In the genomic region with DNA sequence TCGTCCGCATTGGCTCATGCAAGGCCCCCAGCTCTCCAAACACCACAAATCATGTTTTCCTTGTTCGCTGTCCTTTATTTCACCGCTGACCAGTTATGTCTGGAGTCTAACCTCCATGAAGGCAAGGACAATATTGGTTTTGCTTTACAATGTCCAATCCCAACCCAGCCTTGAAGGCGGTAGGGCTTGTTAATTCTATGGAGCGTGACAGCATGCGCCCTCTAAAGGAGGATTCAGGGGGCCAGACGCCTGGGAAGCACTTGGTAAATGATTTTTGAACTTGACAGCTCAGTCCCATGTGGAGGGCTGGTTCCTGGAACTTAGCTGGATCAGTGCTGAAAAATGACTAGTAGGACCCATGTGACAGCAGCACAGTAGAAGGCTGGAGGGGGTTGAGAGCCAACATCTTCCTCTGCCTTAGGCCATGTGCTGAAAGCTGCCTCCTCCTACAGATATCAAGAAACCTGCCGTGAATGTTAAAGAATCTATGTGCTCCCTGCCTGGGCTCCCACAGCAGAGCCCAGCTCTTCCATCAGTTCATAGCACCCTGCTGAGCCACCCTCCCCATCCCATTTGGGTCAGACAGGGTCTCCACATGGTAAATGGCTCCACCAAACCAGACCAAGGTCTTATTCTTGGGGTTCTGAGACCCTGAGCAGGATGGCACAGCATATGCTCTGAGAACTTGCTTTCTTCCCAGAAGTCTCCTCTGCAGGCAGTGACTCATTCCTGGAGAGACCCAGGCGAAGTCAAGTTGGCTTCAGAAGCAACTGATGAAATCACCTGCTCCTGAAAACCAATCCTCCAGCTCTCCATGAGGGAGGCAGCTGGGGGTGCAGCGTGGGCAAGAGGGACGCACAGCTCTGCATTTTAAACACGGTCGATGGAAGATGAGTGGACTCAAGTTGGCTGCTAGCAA, we compare ENCODE assay signal across 23 mouse cellular contexts.
DNase-seq lines count a peak whose midpoint lies in the region; ATAC-seq and TF ChIP-seq lines count a peak whose summit lies in the region.
"Had no signal": no experiment of that assay in that cellular context is flagged by ENCODE, and none has a peak within 500 bp of the region (broad histone marks: within the 10 kb centered on the region; RNA-seq: fewer than 3 reads in every experiment).

No protein-coding gene starts in this region.

- TF ChIP-seq POLR2A in CH12.LX (IDR thresholded peaks at IDR 0.05; ENCODE audit: low read depth, low read length) = no peak

- no peak for ATAC-seq in intestine, embryonic 14.5 days (replicated peaks; ENCODE audit: low FRiP score, low TSS enrichment, low read depth)
- no peak for ATAC-seq in intestine, embryonic 16.5 days
- no peak for ATAC-seq in hindbrain, embryonic 11.5 days (ENCODE audit: low FRiP score)
- ATAC-seq: forebrain, embryonic 16.5 days; intestine, postnatal 0 days had no signal

- TF ChIP-seq RAD21 in CH12.LX (IDR thresholded peaks at IDR 0.05; ENCODE audit: low read depth, low read length) = no peak

- H3K9me3 ChIP-seq in intestine, embryonic 14.5 days (ENCODE audit: control insufficient read depth, low read length) = no peaks in the 10 kb centered on the region
- H3K9me3 ChIP-seq in intestine, embryonic 16.5 days (ENCODE audit: control insufficient read depth, low read length) = no peaks in the 10 kb centered on the region
- H3K9me3 ChIP-seq in CH12.LX (replicated peaks; ENCODE audit: low read length) = no peaks in the 10 kb centered on the region
- H3K9me3 ChIP-seq in hindbrain, embryonic 11.5 days (ENCODE audit: control insufficient read depth, low read length) = no peaks in the 10 kb centered on the region
- H3K9me3 ChIP-seq: hindbrain, embryonic 15.5 days; limb, embryonic 15.5 days; liver, embryonic 15.5 days had no signal

- H3K27ac ChIP-seq in intestine, embryonic 14.5 days (ENCODE audit: low read depth) = no peak overlapping the region
- H3K27ac ChIP-seq in intestine, embryonic 16.5 days (ENCODE audit: low read length) = no peak overlapping the region
- no peak overlapping the region for H3K27ac ChIP-seq in CH12.LX (ENCODE audit: insufficient read depth, low read depth)
- H3K27ac ChIP-seq in hindbrain, embryonic 11.5 days (ENCODE audit: low read depth, low read length) = no peak overlapping the region
- H3K27ac ChIP-seq: hindbrain, embryonic 15.5 days; limb, embryonic 15.5 days; liver, embryonic 15.5 days; macrophage; stomach, postnatal 0 days had no signal

- no peak overlapping the region for H3K9ac ChIP-seq in intestine, embryonic 14.5 days (ENCODE audit: low read length)
- no peak overlapping the region for H3K9ac ChIP-seq in intestine, embryonic 16.5 days (ENCODE audit: low read depth, low read length)
- H3K9ac ChIP-seq in CH12.LX (ENCODE audit: insufficient read depth, low read depth) = no peak overlapping the region
- H3K9ac ChIP-seq in hindbrain, embryonic 11.5 days (ENCODE audit: low read depth, low read length) = no peak overlapping the region
- H3K9ac ChIP-seq: hindbrain, embryonic 15.5 days; limb, embryonic 15.5 days; liver, embryonic 15.5 days had no signal

- no peaks in the 10 kb centered on the region for H3K79me2 ChIP-seq in CH12.LX (replicated peaks; ENCODE audit: control insufficient read depth, extremely low read depth, insufficient read depth, poor library complexity, severe bottlenecking)

- in situ Hi-C loops in CH12.LX (cut with MboI; ENCODE audit: low pct_ligation_motif_present, low pct_unique_long_range_greater_than_20kb, low sequenced_read_pairs) = no loop called here

- H3K4me3 ChIP-seq in intestine, embryonic 14.5 days (ENCODE audit: low read depth, low read length) = no peak overlapping the region
- H3K4me3 ChIP-seq in intestine, embryonic 16.5 days (ENCODE audit: low read length) = no peak overlapping the region
- H3K4me3 ChIP-seq in CH12.LX (replicated peaks in 1 of 3; ENCODE audit: low read depth in 2 of 3, low read length in 2 of 3, poor library complexity in 1 of 3) = no peak overlapping the region
- H3K4me3 ChIP-seq in hindbrain, embryonic 11.5 days (ENCODE audit: low read depth, low read length) = no peak overlapping the region
- H3K4me3 ChIP-seq: hindbrain, embryonic 15.5 days; limb, embryonic 15.5 days; liver, embryonic 15.5 days had no signal

- no peaks in the 10 kb centered on the region for H3K27me3 ChIP-seq in intestine, embryonic 14.5 days (replicated peaks; ENCODE audit: control insufficient read depth, insufficient read depth, low read length)
- no peaks in the 10 kb centered on the region for H3K27me3 ChIP-seq in intestine, embryonic 16.5 days (replicated peaks; ENCODE audit: control insufficient read depth, insufficient read depth, low read length)
- H3K27me3 ChIP-seq in CH12.LX (replicated peaks) = peaks cover 10% of the 10 kb centered on the region
- H3K27me3 ChIP-seq in hindbrain, embryonic 11.5 days (ENCODE audit: control insufficient read depth, insufficient read depth, low read length) = no peaks in the 10 kb centered on the region
- H3K27me3 ChIP-seq: hindbrain, embryonic 15.5 days; limb, embryonic 15.5 days; liver, embryonic 15.5 days had no signal

- dilution Hi-C loops in CH12.LX (cut with MboI; ENCODE audit: extremely low pct_ligation_motif_present, extremely low pct_unique_long_range_greater_than_20kb, low sequenced_read_pairs) = no loop called here

- H3K4me1 ChIP-seq in intestine, embryonic 14.5 days (replicated peaks; ENCODE audit: control insufficient read depth, insufficient read depth, low read length) = no peaks in the 10 kb centered on the region
- H3K4me1 ChIP-seq in intestine, embryonic 16.5 days (ENCODE audit: control insufficient read depth, insufficient read depth, low read length) = no peaks in the 10 kb centered on the region
- H3K4me1 ChIP-seq in CH12.LX (ENCODE audit: control insufficient read depth in 1 of 2, insufficient read depth in 2 of 2) = peaks cover 9 to 14% of the 10 kb centered on the region in 2 experiments
- no peaks in the 10 kb centered on the region for H3K4me1 ChIP-seq in hindbrain, embryonic 11.5 days (replicated peaks; ENCODE audit: control insufficient read depth, insufficient read depth, low read length)
- H3K4me1 ChIP-seq: hindbrain, embryonic 15.5 days; limb, embryonic 15.5 days; liver, embryonic 15.5 days had no signal

- no peak overlapping the region for H3K4me2 ChIP-seq in intestine, embryonic 14.5 days (ENCODE audit: low read length)
- no peak overlapping the region for H3K4me2 ChIP-seq in intestine, embryonic 16.5 days (ENCODE audit: low read depth, low read length)
- H3K4me2 ChIP-seq in CH12.LX (ENCODE audit: insufficient read depth, low read depth, poor library complexity, severe bottlenecking) = 0 out of 2 replicates have a peak overlapping the region, but pooled peaks have one; percentile 18
- no peak overlapping the region for H3K4me2 ChIP-seq in hindbrain, embryonic 11.5 days (replicated peaks; ENCODE audit: low read depth, low read length)
- H3K4me2 ChIP-seq: hindbrain, embryonic 15.5 days; limb, embryonic 15.5 days; liver, embryonic 15.5 days; midbrain, embryonic 11.5 days had no signal

- DNase-seq in intestine, embryonic 14.5 days (ENCODE audit: low spot score) = peak; percentile 38
- DNase-seq in layer of hippocampus, adult 9-11 months = peak; percentile 14
- no peak for DNase-seq in layer of hippocampus, adult 11-12 months (ENCODE audit: low spot score)
- peak; percentile 50 for DNase-seq in CH12.LX (ENCODE audit: extremely low read depth)
- DNase-seq in mesoderm, embryonic 11.5 days (ENCODE audit: low read depth, low spot score) = peak; percentile 30
- no peak for DNase-seq in hindbrain, embryonic 11.5 days (ENCODE audit: low spot score)
- no peak for DNase-seq in cerebellum, adult 9-10 months
- DNase-seq: adrenal gland, adult 2 months; B cell, adult 2 months; cerebellum, postnatal 25 days; embryo, embryonic 11 days; gastrocnemius, postnatal 10 days; heart, postnatal 36 days; retina, postnatal 1 day had no signal

- TF ChIP-seq CTCF in CH12.LX (conservative IDR thresholded peaks at IDR 0.05 in 1 of 2, IDR thresholded peaks at IDR 0.05 in 1 of 2; ENCODE audit: low read depth in 2 of 2, low read length in 2 of 2) = peak in 1 of 2 experiments; percentile 14; a peak in 1 of 4 replicates

- no peaks in the 10 kb centered on the region for H3K36me3 ChIP-seq in intestine, embryonic 14.5 days (ENCODE audit: control insufficient read depth, insufficient read depth, low read length)
- H3K36me3 ChIP-seq in intestine, embryonic 16.5 days (ENCODE audit: control insufficient read depth, insufficient read depth, low read length) = no peaks in the 10 kb centered on the region
- H3K36me3 ChIP-seq in CH12.LX (replicated peaks in 1 of 2; ENCODE audit: control insufficient read depth in 1 of 2, insufficient read depth in 1 of 2, low read length in 1 of 2) = no peaks in the 10 kb centered on the region
- no peaks in the 10 kb centered on the region for H3K36me3 ChIP-seq in hindbrain, embryonic 11.5 days (ENCODE audit: control insufficient read depth, insufficient read depth, low read length)
- H3K36me3 ChIP-seq: hindbrain, embryonic 15.5 days; limb, embryonic 15.5 days; liver, embryonic 15.5 days had no signal

- WGBS in intestine, embryonic 14.5 days = 81% methylated on average over 14 of the region's 14 CpGs
- WGBS in intestine, embryonic 16.5 days = 77% methylated on average over 14 of the region's 14 CpGs
- whole genome bisulfite sequencing in hindbrain, embryonic 11.5 days = 81% methylated on average over 14 of the region's 14 CpGs

- TF ChIP-seq EP300 in CH12.LX (IDR thresholded peaks at IDR 0.05; ENCODE audit: low read length) = peak; percentile 66

TF ChIP-seq in CH12.LX, 34 proteins besides CTCF, POLR2A, EP300 and RAD21:
- peak; percentile 81 for TF ChIP-seq JUND (conservative IDR thresholded peaks at IDR 0.05; ENCODE audit: low read depth, low read length)
- TF ChIP-seq JUN (IDR thresholded peaks at IDR 0.05; ENCODE audit: insufficient read depth, low read depth, low read length) = peak; percentile 56
- no peak for TF ChIP-seq KAT2A (IDR thresholded peaks at IDR 0.05; ENCODE audit: insufficient replicate concordance, low read length)
- TF ChIP-seq IRF4 (IDR thresholded peaks at IDR 0.05; ENCODE audit: low read depth, low read length) = peak; percentile 88
- TF ChIP-seq ZC3H11A (IDR thresholded peaks at IDR 0.05; ENCODE audit: low read depth, low read length) = no peak
- TF ChIP-seq NRF1 (IDR thresholded peaks at IDR 0.05; ENCODE audit: low read depth, low read length) = no peak
- no peak for TF ChIP-seq ZMIZ1 (IDR thresholded peaks at IDR 0.05; ENCODE audit: low read depth, low read length)
- TF ChIP-seq CHD2 (IDR thresholded peaks at IDR 0.05; ENCODE audit: low read length) = no peak; the same call in 1 of the 2 replicates
- peak; percentile 62; the same call in 1 of the 2 replicates for TF ChIP-seq MYC (IDR thresholded peaks at IDR 0.05; ENCODE audit: low read depth, low read length)
- TF ChIP-seq MAX (IDR thresholded peaks at IDR 0.05; ENCODE audit: low read length) = peak; percentile 36; the same call in 1 of the 2 replicates
- TF ChIP-seq ZKSCAN1 (IDR thresholded peaks at IDR 0.05; ENCODE audit: borderline replicate concordance, low read depth, low read length) = no peak

Comparison
In these comparisons a context has a peak if more than half of its experiments do, and no peak if none do; other contexts are left out.
1. DNase-seq: peak in intestine, embryonic 14.5 days (single experiment), layer of hippocampus, adult 9-11 months (single experiment), CH12.LX (single experiment) and mesoderm, embryonic 11.5 days (single experiment); none in layer of hippocampus, adult 11-12 months (single experiment), hindbrain, embryonic 11.5 days (single experiment) and cerebellum, adult 9-10 months (single experiment).